Mouse (Mus musculus) cortical plate, adult 2 months (tissue): Measurements from ENCODE around the gene Gm6583.

Experiments
- CTCF ChIP-seq: fragments of 200-500 bp; IDR thresholded peaks from 2 replicates; pipeline ENCODE4 v1.5.1; 2011; ENCODE audit warnings: mild to moderate bottlenecking, control low read depth, low read length; ENCODE audit not compliant: insufficient read depth; ENCODE audit errors: extremely low read depth
- POLR2A ChIP-seq: fragments of 200-500 bp; IDR thresholded peaks from 2 replicates; pipeline ENCODE4 v1.6.1; 2011; ENCODE audit warnings: mild to moderate bottlenecking, low read length, control low read depth; ENCODE audit not compliant: insufficient read depth; ENCODE audit errors: extremely low read depth

- TF ChIP-seq CTCF: no peak
- no peak for TF ChIP-seq POLR2A
Measured at GRCm38 (mm10) chr5:112329805-112330564, 25.8 kb downstream of the Gm6583 start.
